Mouse (Mus musculus): ENCODE measurements at regions not wholly inside any gene's neighbourhood (a gene's known extent, or its start where the extent isn't known, plus 50 kb on each side); places are given as distances from the start of the nearest gene placed in this dataset.

GRCm38 (mm10) chr4:53386309-53386708, 53.9 kb upstream of the Slc44a1 start:
- Histone ChIP-seq H3K4me2 (no peak overlapping the region), H3K36me3 (no peaks in the 10 kb centered on the region), H3K9me3 (replicated peaks) (no peaks in the 10 kb centered on the region), H3K4me3 (no peak overlapping the region), H3K27ac (ENCODE audit: poor library complexity, severe bottlenecking) (no peak overlapping the region), H3K27me3 (replicated peaks) (no peaks in the 10 kb centered on the region), H3K9ac (no peak overlapping the region), H3K4me1 (replicated peaks) (no peaks in the 10 kb centered on the region)
- peak; percentile 42; the same call in 1 of the 2 replicates for ATAC-seq (ENCODE audit: insufficient number of reproducible peaks, low FRiP score)
- 53% methylated on average over 8 of the region's 8 CpGs for WGBS

- whole genome bisulfite sequencing: 27% methylated on average over 6 of the region's 6 CpGs
- Histone ChIP-seq H3K9ac (no peak overlapping the region), H3K27me3 (replicated peaks) (no peaks in the 10 kb centered on the region), H3K4me1 (replicated peaks) (no peaks in the 10 kb centered on the region), H3K36me3 (no peaks in the 10 kb centered on the region), H3K4me3 (no peak overlapping the region), H3K4me2 (peak overlapping the region; percentile 50), H3K27ac (ENCODE audit: poor library complexity, severe bottlenecking) (no peak overlapping the region), H3K9me3 (replicated peaks) (no peaks in the 10 kb centered on the region)
- peak; percentile 33; the same call in 1 of the 2 replicates for ATAC-seq (ENCODE audit: insufficient number of reproducible peaks, low FRiP score)
Observed at GRCm38 (mm10) chr4:53384761-53385160, 55.5 kb upstream of the Slc44a1 start.

- Histone ChIP-seq H3K36me3 (no peaks in the 10 kb centered on the region), H3K4me1 (replicated peaks) (no peaks in the 10 kb centered on the region), H3K27me3 (replicated peaks) (no peaks in the 10 kb centered on the region), H3K4me3 (no peak overlapping the region), H3K4me2 (no peak overlapping the region), H3K9ac (no peak overlapping the region), H3K27ac (ENCODE audit: poor library complexity, severe bottlenecking) (no peak overlapping the region), H3K9me3 (replicated peaks) (no peaks in the 10 kb centered on the region)
- no peak for ATAC-seq (ENCODE audit: insufficient number of reproducible peaks, low FRiP score)
- WGBS: 67% methylated on average over 6 of the region's 6 CpGs
Observed at GRCm38 (mm10) chr4:53384104-53384503, 56.1 kb upstream of the Slc44a1 start.

- no peak for ATAC-seq (ENCODE audit: insufficient number of reproducible peaks, low FRiP score)
- 75% methylated on average over 4 of the region's 4 CpGs for WGBS
- H3K4me3 ChIP-seq: no peak overlapping the region
Observed at GRCm38 (mm10) chr4:53382012-53382411, 58.2 kb upstream of the Slc44a1 start.

GRCm38 (mm10) chr4:53379855-53380254, 60.4 kb upstream of the Slc44a1 start:
- Histone ChIP-seq H3K4me3 (no peak overlapping the region), H3K4me1 (replicated peaks) (no peaks in the 10 kb centered on the region), H3K27me3 (replicated peaks) (no peaks in the 10 kb centered on the region), H3K4me2 (no peak overlapping the region), H3K27ac (ENCODE audit: poor library complexity, severe bottlenecking) (no peak overlapping the region), H3K9me3 (replicated peaks) (no peaks in the 10 kb centered on the region), H3K36me3 (no peaks in the 10 kb centered on the region), H3K9ac (no peak overlapping the region)
- WGBS: 73% methylated on average over 1 of the region's 1 CpGs
- no peak for ATAC-seq (ENCODE audit: insufficient number of reproducible peaks, low FRiP score)

More at GRCm38 (mm10) chr4:53382012-53382411, 58.2 kb upstream of the Slc44a1 start:
- no peaks in the 10 kb centered on the region for H3K4me1 ChIP-seq (replicated peaks)
- no peak overlapping the region for H3K27ac ChIP-seq (ENCODE audit: poor library complexity, severe bottlenecking)
- no peaks in the 10 kb centered on the region for H3K9me3 ChIP-seq (replicated peaks)
- no peak overlapping the region for H3K9ac ChIP-seq
- no peak overlapping the region for H3K4me2 ChIP-seq
- no peaks in the 10 kb centered on the region for H3K27me3 ChIP-seq (replicated peaks)
- no peaks in the 10 kb centered on the region for H3K36me3 ChIP-seq

- Histone ChIP-seq H3K4me1 (replicated peaks) (no peaks in the 10 kb centered on the region), H3K9ac (no peak overlapping the region), H3K9me3 (replicated peaks) (no peaks in the 10 kb centered on the region), H3K4me3 (no peak overlapping the region), H3K27me3 (replicated peaks) (no peaks in the 10 kb centered on the region), H3K36me3 (no peaks in the 10 kb centered on the region), H3K4me2 (no peak overlapping the region), H3K27ac (ENCODE audit: poor library complexity, severe bottlenecking) (no peak overlapping the region)
- ATAC-seq (ENCODE audit: insufficient number of reproducible peaks, low FRiP score): no peak
- 80% methylated on average over 4 of the region's 4 CpGs for WGBS
Observed at GRCm38 (mm10) chr4:53376995-53377394, 63.2 kb upstream of the Slc44a1 start.

- ATAC-seq (ENCODE audit: insufficient number of reproducible peaks, low FRiP score): no peak
- Histone ChIP-seq H3K27me3 (replicated peaks) (no peaks in the 10 kb centered on the region), H3K9ac (no peak overlapping the region), H3K9me3 (replicated peaks) (no peaks in the 10 kb centered on the region), H3K4me1 (replicated peaks) (no peaks in the 10 kb centered on the region), H3K4me2 (no peak overlapping the region), H3K36me3 (no peaks in the 10 kb centered on the region), H3K27ac (ENCODE audit: poor library complexity, severe bottlenecking) (no peak overlapping the region), H3K4me3 (no peak overlapping the region)
- 75% methylated on average over 2 of the region's 2 CpGs for WGBS
Observed at GRCm38 (mm10) chr4:53356374-53356773, 83.8 kb upstream of the Slc44a1 start.

- H3K4me2 ChIP-seq: no peak overlapping the region
- H3K36me3 ChIP-seq: no peaks in the 10 kb centered on the region
- no peaks in the 10 kb centered on the region for H3K27me3 ChIP-seq (replicated peaks)
- H3K4me1 ChIP-seq (replicated peaks): no peaks in the 10 kb centered on the region
- ATAC-seq (ENCODE audit: insufficient number of reproducible peaks, low FRiP score): no peak
- H3K27ac ChIP-seq (ENCODE audit: poor library complexity, severe bottlenecking): no peak overlapping the region
- H3K4me3 ChIP-seq: no peak overlapping the region
- H3K9me3 ChIP-seq (replicated peaks): no peaks in the 10 kb centered on the region
- WGBS: 34% methylated on average over 5 of the region's 5 CpGs
- H3K9ac ChIP-seq: no peak overlapping the region
Observed at GRCm38 (mm10) chr4:53354961-53355360, 85.3 kb upstream of the Slc44a1 start.

- Histone ChIP-seq H3K4me1 (replicated peaks) (no peaks in the 10 kb centered on the region), H3K4me3 (no peak overlapping the region), H3K9me3 (replicated peaks) (no peaks in the 10 kb centered on the region), H3K27ac (ENCODE audit: poor library complexity, severe bottlenecking) (no peak overlapping the region), H3K27me3 (replicated peaks) (no peaks in the 10 kb centered on the region), H3K4me2 (no peak overlapping the region), H3K36me3 (no peaks in the 10 kb centered on the region), H3K9ac (no peak overlapping the region)
- 52% methylated on average over 4 of the region's 4 CpGs for WGBS
- ATAC-seq (ENCODE audit: insufficient number of reproducible peaks, low FRiP score): no peak
Observed at GRCm38 (mm10) chr4:53353399-53354090, 86.7 kb upstream of the Slc44a1 start.

- H3K9ac ChIP-seq: no peak overlapping the region
- no peaks in the 10 kb centered on the region for H3K27me3 ChIP-seq (replicated peaks)
- no peaks in the 10 kb centered on the region for H3K9me3 ChIP-seq (replicated peaks)
- 78% methylated on average over 4 of the region's 4 CpGs for WGBS
- ATAC-seq (ENCODE audit: insufficient number of reproducible peaks, low FRiP score): no peak
- H3K4me3 ChIP-seq: no peak overlapping the region
- H3K4me1 ChIP-seq (replicated peaks): no peaks in the 10 kb centered on the region
- H3K4me2 ChIP-seq: no peak overlapping the region
- no peaks in the 10 kb centered on the region for H3K36me3 ChIP-seq
- H3K27ac ChIP-seq (ENCODE audit: poor library complexity, severe bottlenecking): no peak overlapping the region
Observed at GRCm38 (mm10) chr4:53351104-53351607, 89.1 kb upstream of the Slc44a1 start.

GRCm38 (mm10) chr4:53345346-53345745, 94.9 kb upstream of the Slc44a1 start:
- Histone ChIP-seq H3K27me3 (replicated peaks) (no peaks in the 10 kb centered on the region), H3K4me2 (no peak overlapping the region), H3K9ac (no peak overlapping the region), H3K27ac (ENCODE audit: poor library complexity, severe bottlenecking) (no peak overlapping the region), H3K4me3 (no peak overlapping the region), H3K4me1 (replicated peaks) (peaks cover 3% of the 10 kb centered on the region; the same call in 1 of the 2 replicates), H3K36me3 (no peaks in the 10 kb centered on the region), H3K9me3 (replicated peaks) (peaks cover 6% of the 10 kb centered on the region)
- 90% methylated on average over 4 of the region's 4 CpGs for WGBS
- ATAC-seq (ENCODE audit: insufficient number of reproducible peaks, low FRiP score): no peak

- no peak for ATAC-seq (ENCODE audit: insufficient number of reproducible peaks, low FRiP score)
- Histone ChIP-seq H3K4me2 (no peak overlapping the region), H3K9ac (no peak overlapping the region), H3K27ac (ENCODE audit: poor library complexity, severe bottlenecking) (no peak overlapping the region), H3K27me3 (replicated peaks) (no peaks in the 10 kb centered on the region), H3K9me3 (replicated peaks) (peaks cover 6% of the 10 kb centered on the region), H3K4me3 (no peak overlapping the region), H3K36me3 (no peaks in the 10 kb centered on the region), H3K4me1 (replicated peaks) (peaks cover 3% of the 10 kb centered on the region)
- 22% methylated on average over 8 of the region's 8 CpGs for WGBS
Observed at GRCm38 (mm10) chr4:53344546-53344945, 95.7 kb upstream of the Slc44a1 start.

All from heart, embryonic 12.5 days (tissue).